Mouse (Mus musculus) left cerebral cortex, adult 9 months (tissue): Measurements from ENCODE around the gene Gm13306.
"Not testable (repeated sequence)": the region's sequence is repeated elsewhere in the genome, so short reads cannot be mapped to it uniquely, and the experiment has no call there.

ENCODE experiments used
- DNase-seq, 2 experiments: peaks; one replicate each; pipeline ENCODE4 v3.0.0; 2022; ENCODE audit warnings: low spot score in 2 of 2

Gm13306 gene

DNA sequence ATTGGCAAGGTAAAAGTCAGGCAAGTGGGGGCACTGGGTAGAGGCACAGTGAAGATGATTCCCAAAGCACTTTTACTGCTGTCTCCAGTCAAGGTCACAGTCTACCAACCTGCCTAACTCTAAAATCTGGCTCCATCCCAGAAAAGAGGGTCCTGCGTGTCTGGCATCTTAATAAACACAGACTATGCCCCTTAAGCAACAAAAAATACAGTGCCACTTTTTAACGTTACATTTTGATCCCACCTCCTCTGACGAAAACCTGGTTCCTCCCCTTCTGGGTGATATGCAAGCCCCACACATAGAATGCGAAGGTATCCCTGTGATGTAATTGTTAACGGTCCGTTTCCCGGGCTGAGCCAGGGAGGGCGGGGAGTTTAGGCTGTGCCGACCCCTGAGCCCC is at the start of gene Gm13306:
Gm13306 (plus strand) TSS at position 301 of the 400 bp plus-strand sequence.
- not testable (repeated sequence) for DNase-seq

- DNase-seq = not testable (repeated sequence)
Observed at GRCm38 (mm10) chr4:42114517-42114916, 38.7 kb upstream of the Gm13306 start, which contains the start of gene Gm13304. Gm13304 (plus strand) TSS chr4:42114817.

DNA sequence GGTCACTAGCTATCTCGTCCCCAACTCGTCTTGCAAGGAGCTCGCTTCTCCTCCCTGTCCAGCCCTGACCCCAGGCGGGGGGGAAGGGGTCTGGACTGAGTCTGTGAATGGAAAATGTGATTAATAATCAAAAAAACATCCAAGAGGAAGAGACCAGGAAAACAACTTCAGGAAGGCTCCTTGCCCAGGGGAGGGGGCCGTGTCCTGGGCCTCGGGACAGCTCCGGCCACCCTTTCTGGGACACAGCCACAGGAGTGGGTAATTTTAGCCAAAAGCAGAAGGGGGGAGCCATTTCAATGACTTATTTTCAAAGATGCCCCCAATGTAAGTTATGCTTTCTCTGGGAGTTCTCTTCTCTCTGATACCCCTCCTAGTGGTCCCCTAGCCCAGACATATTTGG is 15.3 kb downstream of the Gm13306 start, which contains the start of gene Gm13305:
Gm13305 (minus strand) TSS at position 101 of the 400 bp plus-strand sequence.
- DNase-seq = not testable (repeated sequence)

- DNase-seq = not testable (repeated sequence)
Observed at GRCm38 (mm10) chr4:42178243-42178642, 25.0 kb downstream of the Gm13306 start.

DNA sequence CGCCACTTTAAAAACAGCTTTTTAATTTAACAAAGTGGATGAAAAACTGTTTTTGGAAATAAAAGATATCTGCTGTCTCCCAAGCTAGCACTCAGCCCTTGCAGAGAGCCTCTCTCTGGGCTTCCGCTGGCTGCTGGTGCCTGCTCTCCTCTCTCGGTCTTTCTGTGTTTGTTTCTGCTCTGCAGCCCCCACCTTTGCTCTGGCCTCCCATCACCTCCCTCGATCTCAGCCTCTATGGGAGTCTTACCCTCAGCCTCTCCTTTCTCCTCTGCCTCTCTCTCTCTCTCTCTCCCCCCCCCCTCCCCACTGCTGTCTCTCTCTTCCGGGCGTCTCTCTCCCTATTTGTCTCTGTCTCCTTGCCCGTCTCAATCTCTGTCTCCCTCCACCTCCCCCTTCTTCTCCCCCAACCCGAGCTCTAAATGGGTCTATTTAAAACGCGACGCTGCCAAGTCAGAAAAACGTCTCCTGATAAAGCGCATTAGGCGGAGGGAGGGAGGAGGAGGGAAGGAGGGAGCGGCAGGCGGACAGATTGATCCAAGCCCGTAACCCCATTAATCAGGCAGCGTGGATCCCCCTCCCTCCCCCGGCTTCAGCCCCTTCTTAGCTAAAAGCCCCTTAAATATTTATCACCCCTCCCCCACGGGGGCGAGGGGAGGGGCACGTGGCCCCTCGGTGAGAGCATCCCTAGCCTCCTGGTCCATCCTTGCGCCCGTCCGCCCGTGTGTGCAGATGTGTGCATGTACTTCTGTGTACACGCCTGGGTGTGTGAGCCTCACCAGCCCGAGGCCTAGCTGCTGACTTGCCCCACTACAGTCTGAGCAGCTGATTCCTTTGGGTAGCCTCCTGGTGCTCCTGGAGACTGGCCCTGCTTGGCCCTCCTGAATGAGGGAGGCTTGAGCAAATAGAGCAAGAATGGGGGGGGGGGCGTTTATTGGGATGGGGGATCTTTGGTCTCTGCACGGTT is 30.3 kb downstream of the Gm13306 start:
- not testable (repeated sequence) for DNase-seq

- DNase-seq = not testable (repeated sequence)
Observed at GRCm38 (mm10) chr4:42184324-42184979, 31.2 kb downstream of the Gm13306 start.

DNA sequence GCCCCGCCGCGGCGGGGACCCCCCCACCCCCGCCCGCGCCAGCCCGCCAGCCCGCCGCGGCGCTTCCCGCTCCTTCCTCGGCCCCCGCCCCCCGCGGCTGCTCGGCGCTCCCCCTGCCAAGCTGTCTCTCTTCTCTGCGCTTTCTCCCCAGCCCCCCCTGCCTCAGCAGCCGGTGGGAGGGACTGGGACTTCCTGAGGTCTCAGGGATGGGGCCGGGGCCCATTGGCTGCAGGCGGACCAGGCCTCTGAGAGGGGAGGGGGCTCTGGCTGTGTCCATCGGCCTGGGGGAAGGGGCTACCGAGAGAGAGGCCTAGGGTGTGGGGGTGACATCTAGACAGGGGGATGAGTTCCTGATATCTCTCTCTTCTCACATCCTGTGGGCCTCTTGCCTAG is 31.7 kb downstream of the Gm13306 start:
- DNase-seq = not testable (repeated sequence)
